Mouse (Mus musculus): ENCODE results near the gene Bhlha15. TPM values are rescaled to one million over a fixed set of nuclear protein-coding genes. Genes with fewer than 3 reads are reported as not detected.

Gene Bhlha15
- polyA plus RNA-seq, 1 experiment = 0.50 TPM

GRCm38 (mm10) chr5:144232531-144232930 is 42.4 kb downstream of the Bhlha15 start:
- no peak for DNase-seq (ENCODE audit: low spot score)

GRCm38 (mm10) chr5:144234222-144234621 is 44.1 kb downstream of the Bhlha15 start:
- no peak for DNase-seq (ENCODE audit: low spot score)

GRCm38 (mm10) chr5:144234714-144235113 is 44.6 kb downstream of the Bhlha15 start:
- DNase-seq (ENCODE audit: low spot score) = no peak

- no peak for DNase-seq (ENCODE audit: low spot score)
Observed at GRCm38 (mm10) chr5:144238969-144239368, 48.9 kb downstream of the Bhlha15 start.

Other genes with a start within 250 kb of the Bhlha15 start
- 38.6 and 40.0 TPM in 2 replicates for gene Ccz1, start 175.4 kb upstream of the Bhlha15 start, polyA plus RNA-seq (2012; rRNA removed)
- not detected in 2 replicates for gene Ocm, start 163.6 kb upstream of the Bhlha15 start, polyA plus RNA-seq (2012; rRNA removed)
- 13.7 and 15.8 TPM in 2 replicates for gene Lmtk2, start 89.8 kb upstream of the Bhlha15 start, polyA plus RNA-seq (2012; rRNA removed)
- 35.0 and 35.3 TPM in 2 replicates for gene Tecpr1, start 33.3 kb downstream of the Bhlha15 start, polyA plus RNA-seq (2012; rRNA removed)
- gene Bri3, start 54.2 kb downstream of the Bhlha15 start, polyA plus RNA-seq (2012; rRNA removed) = 138 and 144 TPM in 2 replicates
- 7.3 and 8.6 TPM in 2 replicates for gene Baiap2l1, start 167.8 kb downstream of the Bhlha15 start, polyA plus RNA-seq (2012; rRNA removed)